Mouse (Mus musculus) forebrain, embryonic 16.5 days (tissue): ENCODE data around the gene March7. TPM values are rescaled to one million over a fixed set of nuclear protein-coding genes. Genes with fewer than 3 reads are reported as not detected.
A peak's percentile ranks its signal among the peaks of the same experiment; 100 is the strongest.

Experiments
- ATAC-seq: fragments of 200-750 bp; cut with Nextera tagmentation; 2 replicates; pipeline ENCODE4 v1.8.0; 2017; ENCODE audit warnings: mild to moderate bottlenecking, moderate library complexity
- H3K27ac ChIP-seq: fragments of 300-500 bp; sonication (generic); 2 replicates; pipeline ENCODE4 v1.5.1; 2014; ENCODE audit warnings: low read length, control low read depth
- H3K27me3 ChIP-seq: fragments of 300-500 bp; sonication (generic); replicated peaks from 2 replicates; pipeline ENCODE4 v1.6.1; 2014; ENCODE audit warnings: low read length; ENCODE audit not compliant: control insufficient read depth, insufficient read depth
- H3K36me3 ChIP-seq: fragments of 300-500 bp; sonication (generic); 2 replicates; pipeline ENCODE4 v1.6.1; 2014; ENCODE audit not compliant: control insufficient read depth, insufficient read depth
- H3K4me1 ChIP-seq: fragments of 300-500 bp; sonication (generic); replicated peaks from 2 replicates; pipeline ENCODE4 v1.6.1; 2014; ENCODE audit warnings: low read length; ENCODE audit not compliant: control insufficient read depth, insufficient read depth
- H3K4me2 ChIP-seq: fragments of 300-500 bp; sonication (generic); 2 replicates; pipeline ENCODE4 v1.6.1; 2014; ENCODE audit warnings: mild to moderate bottlenecking, low read length, control low read depth
- H3K4me3 ChIP-seq: fragments of 300-500 bp; sonication (generic); replicated peaks from 2 replicates; pipeline ENCODE4 v1.5.1; 2014; ENCODE audit warnings: mild to moderate bottlenecking, low read length, control low read depth
- H3K9ac ChIP-seq: fragments of 300-500 bp; sonication (generic); replicated peaks from 2 replicates; pipeline ENCODE4 v1.6.1; 2014; ENCODE audit warnings: low read depth, low read length, control low read depth
- H3K9me3 ChIP-seq: fragments of 300-500 bp; sonication (generic); 2 replicates; pipeline ENCODE4 v1.6.1; 2016; ENCODE audit warnings: low read length; ENCODE audit not compliant: control insufficient read depth
- WGBS: fragments of 180-500 bp; shearing (Covaris S2); extraction: QIAGEN DNeasy Blood & Tissue Kit; methylation state at CpG from one replicate; pipeline ENCODE4 v1.1.7; 2014; 5-methylcytosine and 5-hydroxymethylcytosine counted together
- polyA plus RNA-seq: library from polyadenylated mRNA; unstranded; fragments of >200 nt; fragmentation: Nextera tagmentation; extraction: Ambion mirVana; gene quantifications from 2 replicates; pipeline ENCODE4 v1.2.1, GENCODE M21; 2015

The March7 gene
- polyA plus RNA-seq, 1 experiment from 2014 or later = 107 TPM

GRCm38 (mm10) chr2:60269856-60270479 lies 60.3 kb downstream of the March7 start:
- WGBS = 95% methylated on average over 14 of the region's 14 CpGs
- no peak overlapping the region for H3K4me3 ChIP-seq
- H3K27ac ChIP-seq = no peak overlapping the region
- H3K9me3 ChIP-seq = no peaks in the 10 kb centered on the region
- H3K4me2 ChIP-seq = no peak overlapping the region
- H3K27me3 ChIP-seq = no peaks in the 10 kb centered on the region
- H3K36me3 ChIP-seq = no peaks in the 10 kb centered on the region
- H3K9ac ChIP-seq = no peak overlapping the region
- H3K4me1 ChIP-seq = no peaks in the 10 kb centered on the region
- no peak for ATAC-seq

GRCm38 (mm10) chr2:60278627-60279026 lies 68.9 kb downstream of the March7 start:
- Histone ChIP-seq H3K9me3 (no peaks in the 10 kb centered on the region), H3K9ac (no peak overlapping the region), H3K36me3 (no peaks in the 10 kb centered on the region), H3K27ac (no peak overlapping the region), H3K4me1 (peaks cover 7% of the 10 kb centered on the region), H3K4me2 (no peak overlapping the region), H3K4me3 (no peak overlapping the region), H3K27me3 (no peaks in the 10 kb centered on the region)
- no peak for ATAC-seq
- 93% methylated on average over 4 of the region's 4 CpGs for WGBS

GRCm38 (mm10) chr2:60282625-60283024 lies 72.9 kb downstream of the March7 start:
- Histone ChIP-seq H3K4me2 (no peak overlapping the region), H3K4me1 (peaks cover 9% of the 10 kb centered on the region), H3K4me3 (no peak overlapping the region), H3K9me3 (no peaks in the 10 kb centered on the region), H3K27ac (no peak overlapping the region), H3K27me3 (peaks cover 6% of the 10 kb centered on the region; the same call in 1 of the 2 replicates), H3K36me3 (no peaks in the 10 kb centered on the region), H3K9ac (no peak overlapping the region)
- WGBS = 87% methylated on average over 4 of the region's 4 CpGs
- no peak for ATAC-seq

- Histone ChIP-seq H3K27ac (no peak overlapping the region), H3K4me2 (peak overlapping the region; percentile 70), H3K9me3 (no peaks in the 10 kb centered on the region), H3K4me1 (peaks cover 9% of the 10 kb centered on the region), H3K36me3 (no peaks in the 10 kb centered on the region), H3K27me3 (peaks cover 6% of the 10 kb centered on the region; the same call in 1 of the 2 replicates), H3K9ac (peak overlapping the region; percentile 27; the same call in 1 of the 2 replicates), H3K4me3 (peak overlapping the region; percentile 35)
- WGBS = 9% methylated on average over 9 of the region's 9 CpGs
- peak; percentile 43 for ATAC-seq
Observed at GRCm38 (mm10) chr2:60283208-60283750, 73.6 kb downstream of the March7 start.

- H3K4me3 ChIP-seq = peak overlapping the region; percentile 35
- peak overlapping the region; percentile 70 for H3K4me2 ChIP-seq
- WGBS = 1% methylated on average over 42 of the region's 42 CpGs
- ATAC-seq = peak; percentile 95
- H3K9me3 ChIP-seq = no peaks in the 10 kb centered on the region
- peaks cover 9% of the 10 kb centered on the region for H3K4me1 ChIP-seq
- H3K27ac ChIP-seq = no peak overlapping the region
- H3K36me3 ChIP-seq = no peaks in the 10 kb centered on the region
- H3K27me3 ChIP-seq = peaks cover 6% of the 10 kb centered on the region; the same call in 1 of the 2 replicates
- peak overlapping the region; percentile 27 for H3K9ac ChIP-seq
Observed at GRCm38 (mm10) chr2:60283751-60284466, 74.2 kb downstream of the March7 start.

- Histone ChIP-seq H3K9me3 (no peaks in the 10 kb centered on the region), H3K4me1 (peaks cover 9% of the 10 kb centered on the region), H3K4me3 (peak within 1 kb of the TSS; percentile 35), H3K4me2 (peak within 1 kb of the TSS; percentile 70), H3K27me3 (peaks cover 6% of the 10 kb centered on the region; the same call in 1 of the 2 replicates), H3K9ac (peak within 1 kb of the TSS; percentile 27), H3K27ac (no peak within 1 kb of the TSS), H3K36me3 (no peaks in the 10 kb centered on the region)
- 56% methylated on average over 4 of the region's 4 CpGs for WGBS
- ATAC-seq = no peak
Observed at GRCm38 (mm10) chr2:60284467-60284821, 74.8 kb downstream of the March7 start, which contains the start of gene Cd302. Gene Cd302, minus strand, starts transcription at chr2:60284488.

GRCm38 (mm10) chr2:60285107-60285617 lies 75.5 kb downstream of the March7 start:
- no peaks in the 10 kb centered on the region for H3K36me3 ChIP-seq
- no peak for ATAC-seq
- H3K27ac ChIP-seq = no peak overlapping the region
- H3K4me3 ChIP-seq = no peak overlapping the region
- H3K9me3 ChIP-seq = no peaks in the 10 kb centered on the region
- H3K9ac ChIP-seq = no peak overlapping the region
- 82% methylated on average over 8 of the region's 8 CpGs for WGBS
- no peak overlapping the region for H3K4me2 ChIP-seq
- peaks cover 6% of the 10 kb centered on the region; the same call in 1 of the 2 replicates for H3K27me3 ChIP-seq
- peaks cover 9% of the 10 kb centered on the region for H3K4me1 ChIP-seq

- Histone ChIP-seq H3K9me3 (no peaks in the 10 kb centered on the region), H3K4me1 (peaks cover 2% of the 10 kb centered on the region), H3K36me3 (no peaks in the 10 kb centered on the region), H3K4me2 (no peak overlapping the region), H3K4me3 (no peak overlapping the region), H3K9ac (no peak overlapping the region), H3K27me3 (peaks cover 6% of the 10 kb centered on the region; the same call in 1 of the 2 replicates), H3K27ac (no peak overlapping the region)
- WGBS = 84% methylated on average over 4 of the region's 4 CpGs
- ATAC-seq = no peak
Observed at GRCm38 (mm10) chr2:60288606-60289005, 78.9 kb downstream of the March7 start.

GRCm38 (mm10) chr2:60289451-60289850 lies 79.8 kb downstream of the March7 start:
- 92% methylated on average over 1 of the region's 1 CpGs for WGBS
- Histone ChIP-seq H3K4me1 (no peaks in the 10 kb centered on the region), H3K9me3 (no peaks in the 10 kb centered on the region), H3K4me3 (no peak overlapping the region), H3K36me3 (no peaks in the 10 kb centered on the region), H3K27ac (no peak overlapping the region), H3K27me3 (peaks cover 5% of the 10 kb centered on the region; the same call in 1 of the 2 replicates), H3K9ac (no peak overlapping the region), H3K4me2 (no peak overlapping the region)
- ATAC-seq = no peak
